Mouse (Mus musculus) intestine, embryonic 15.5 days (tissue): ENCODE measurements around the gene Pkd1l2. TPM values are rescaled to one million over a fixed set of nuclear protein-coding genes. Genes with fewer than 3 reads are reported as not detected.
A peak's percentile ranks its signal among the peaks of the same experiment; 100 is the strongest.

Experiments
- ATAC-seq: fragments of 200-750 bp; cut with Nextera tagmentation; 2 replicates; pipeline ENCODE4 v1.8.0; 2017; ENCODE audit warnings: moderate TSS enrichment, moderate library complexity
- H3K27ac ChIP-seq: fragments of 300-500 bp; sonication (generic); 2 replicates; pipeline ENCODE4 v1.5.1; 2015; ENCODE audit warnings: mild to moderate bottlenecking, inconsistent platforms
- H3K27me3 ChIP-seq: fragments of 300-500 bp; sonication (generic); replicated peaks from 2 replicates; pipeline ENCODE4 v1.6.1; 2015; ENCODE audit warnings: inconsistent platforms
- H3K36me3 ChIP-seq: fragments of 300-500 bp; sonication (generic); 2 replicates; pipeline ENCODE4 v1.6.1; 2015; ENCODE audit warnings: inconsistent platforms
- H3K4me1 ChIP-seq: fragments of 300-500 bp; sonication (generic); replicated peaks from 2 replicates; pipeline ENCODE4 v1.6.1; 2015; ENCODE audit warnings: inconsistent platforms
- H3K4me2 ChIP-seq: fragments of 300-500 bp; sonication (generic); replicated peaks from 2 replicates; pipeline ENCODE4 v1.6.1; 2015; ENCODE audit warnings: mild to moderate bottlenecking, inconsistent platforms
- H3K4me3 ChIP-seq: fragments of 300-500 bp; sonication (generic); replicated peaks from 2 replicates; pipeline ENCODE4 v1.5.1; 2015; ENCODE audit warnings: inconsistent platforms
- H3K9ac ChIP-seq: fragments of 300-500 bp; sonication (generic); 2 replicates; pipeline ENCODE4 v1.6.1; 2015; ENCODE audit warnings: inconsistent platforms
- H3K9me3 ChIP-seq: fragments of 300-500 bp; sonication (generic); 2 replicates; pipeline ENCODE4 v1.6.1; 2016; ENCODE audit warnings: inconsistent platforms
- WGBS: fragments of 180-500 bp; shearing (Covaris S2); methylation state at CpG from one replicate; pipeline ENCODE4 v1.1.7; 2015; 5-methylcytosine and 5-hydroxymethylcytosine counted together
- polyA plus RNA-seq: library from polyadenylated mRNA; unstranded; fragments of >200 nt; fragmentation: Nextera tagmentation; extraction: Ambion mirVana; gene quantifications from 2 replicates; pipeline ENCODE4 v1.2.1, GENCODE M21; 2015

Pkd1l2 gene
- polyA plus RNA-seq, 1 experiment from 2014 or later = not detected

- H3K27me3 ChIP-seq = no peaks in the 10 kb centered on the region
- H3K4me2 ChIP-seq = peak within 1 kb of the TSS; percentile 85
- peak within 1 kb of the TSS; percentile 45; the same call in 1 of the 2 replicates for H3K27ac ChIP-seq
- H3K9ac ChIP-seq = peak within 1 kb of the TSS; percentile 41; the same call in 1 of the 2 replicates
- no peaks in the 10 kb centered on the region for H3K9me3 ChIP-seq
- 0 out of 2 replicates have a peak, but pooled peaks cover 2% of the 10 kb centered on the region for H3K36me3 ChIP-seq
- peak; percentile 99 for ATAC-seq
- under 1% methylated on average over 46 of the region's 46 CpGs for WGBS
- H3K4me3 ChIP-seq = peak within 1 kb of the TSS; percentile 70
- peaks cover 3% of the 10 kb centered on the region; the same call in 1 of the 2 replicates for H3K4me1 ChIP-seq
Measured at GRCm38 (mm10) chr8:116978631-116979256, 103.5 kb downstream of the Pkd1l2 start, which contains the start of gene 1700030J22Rik. Gene 1700030J22Rik (minus strand): TSS chr8:116978959.

GRCm38 (mm10) chr8:116978052-116978451 lies 104.2 kb downstream of the Pkd1l2 start:
- H3K9me3 ChIP-seq = no peaks in the 10 kb centered on the region
- peak overlapping the region; percentile 70 for H3K4me3 ChIP-seq
- H3K4me1 ChIP-seq = peaks cover 3% of the 10 kb centered on the region; the same call in 1 of the 2 replicates
- 27% methylated on average over 8 of the region's 8 CpGs for WGBS
- no peaks in the 10 kb centered on the region for H3K27me3 ChIP-seq
- H3K27ac ChIP-seq = no peak overlapping the region
- H3K9ac ChIP-seq = peak overlapping the region; percentile 41; the same call in 1 of the 2 replicates
- no peaks in the 10 kb centered on the region for H3K36me3 ChIP-seq
- peak overlapping the region; percentile 85 for H3K4me2 ChIP-seq
- ATAC-seq = no peak

DNA sequence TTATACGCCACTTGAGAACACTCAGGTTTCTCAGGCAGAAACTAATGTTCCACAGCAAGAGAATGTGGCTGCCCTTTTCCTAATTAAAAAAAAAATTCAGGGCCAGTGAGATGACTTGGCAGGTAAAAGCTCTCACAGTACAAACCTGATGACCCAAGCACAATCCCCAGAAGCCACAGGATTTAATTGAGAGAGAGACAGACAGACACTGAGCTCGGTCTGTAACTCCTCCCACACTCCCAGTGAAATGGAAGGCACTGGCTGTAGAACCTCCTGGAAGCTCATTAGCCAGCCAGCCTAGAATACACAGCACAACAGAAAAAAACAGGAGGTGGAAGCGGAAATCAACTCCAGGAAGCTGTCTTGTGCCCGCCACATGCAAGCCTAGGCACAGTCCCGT lies 106.6 kb downstream of the Pkd1l2 start:
- no peaks in the 10 kb centered on the region for H3K27me3 ChIP-seq
- H3K9me3 ChIP-seq = no peaks in the 10 kb centered on the region
- H3K27ac ChIP-seq = no peak overlapping the region
- H3K4me3 ChIP-seq = no peak overlapping the region
- no peak overlapping the region for H3K9ac ChIP-seq
- H3K4me2 ChIP-seq = 0 out of 2 replicates have a peak overlapping the region, but pooled peaks have one; percentile 2
- no peaks in the 10 kb centered on the region for H3K36me3 ChIP-seq
- no peak for ATAC-seq
- peaks cover 3% of the 10 kb centered on the region; the same call in 1 of the 2 replicates for H3K4me1 ChIP-seq
- 43% methylated on average over 5 of the region's 5 CpGs for WGBS

GRCm38 (mm10) chr8:116975066-116975465 lies 107.2 kb downstream of the Pkd1l2 start:
- Histone ChIP-seq H3K36me3 (no peaks in the 10 kb centered on the region), H3K4me2 (0 out of 2 replicates have a peak overlapping the region, but pooled peaks have one; percentile 2), H3K4me3 (no peak overlapping the region), H3K9me3 (no peaks in the 10 kb centered on the region), H3K27ac (no peak overlapping the region), H3K9ac (no peak overlapping the region), H3K4me1 (peaks cover 3% of the 10 kb centered on the region; the same call in 1 of the 2 replicates), H3K27me3 (no peaks in the 10 kb centered on the region)
- no peak for ATAC-seq
- WGBS = 41% methylated on average over 5 of the region's 5 CpGs

- WGBS = 81% methylated on average over 6 of the region's 6 CpGs
- no peak overlapping the region for H3K9ac ChIP-seq
- no peak overlapping the region for H3K4me2 ChIP-seq
- H3K9me3 ChIP-seq = no peaks in the 10 kb centered on the region
- no peak overlapping the region for H3K27ac ChIP-seq
- H3K36me3 ChIP-seq = no peaks in the 10 kb centered on the region
- H3K27me3 ChIP-seq = no peaks in the 10 kb centered on the region
- no peak for ATAC-seq
- no peaks in the 10 kb centered on the region for H3K4me1 ChIP-seq
- no peak overlapping the region for H3K4me3 ChIP-seq
Measured at GRCm38 (mm10) chr8:116969531-116969930, 112.7 kb downstream of the Pkd1l2 start.

DNA sequence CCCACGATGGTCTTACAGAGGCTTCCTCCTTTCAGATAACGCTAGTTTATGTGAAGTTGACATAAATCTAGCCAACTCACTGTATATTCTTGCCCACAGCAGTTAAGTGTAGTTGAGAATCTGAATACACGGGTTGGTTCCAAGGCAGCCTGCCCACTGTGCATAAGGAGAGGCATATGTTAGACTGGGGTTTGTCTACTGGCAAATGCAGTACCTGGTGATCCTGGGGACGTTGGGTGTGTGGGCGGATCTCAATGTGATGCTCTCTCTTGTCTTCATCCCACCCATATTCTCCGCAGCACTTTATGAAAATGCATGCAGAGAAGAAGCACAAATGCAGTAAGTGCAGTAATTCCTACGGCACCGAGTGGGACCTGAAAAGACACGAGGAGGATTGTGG lies 127.8 kb downstream of the Pkd1l2 start:
- Histone ChIP-seq H3K4me3 (no peak overlapping the region), H3K9me3 (no peaks in the 10 kb centered on the region), H3K36me3 (peaks cover 14% of the 10 kb centered on the region; the same call in 1 of the 2 replicates), H3K27me3 (no peaks in the 10 kb centered on the region), H3K4me1 (peaks cover 4% of the 10 kb centered on the region; the same call in 1 of the 2 replicates), H3K4me2 (no peak overlapping the region), H3K9ac (no peak overlapping the region), H3K27ac (no peak overlapping the region)
- WGBS = 90% methylated on average over 9 of the region's 9 CpGs
- ATAC-seq = no peak

GRCm38 (mm10) chr8:116952428-116952827 lies 129.8 kb downstream of the Pkd1l2 start:
- H3K4me1 ChIP-seq = peaks cover 8% of the 10 kb centered on the region
- H3K4me3 ChIP-seq = no peak overlapping the region
- H3K27me3 ChIP-seq = no peaks in the 10 kb centered on the region
- peaks cover 11% of the 10 kb centered on the region; the same call in 1 of the 2 replicates for H3K36me3 ChIP-seq
- H3K9me3 ChIP-seq = no peaks in the 10 kb centered on the region
- WGBS = 86% methylated on average over 8 of the region's 8 CpGs
- no peak for ATAC-seq
- no peak overlapping the region for H3K9ac ChIP-seq
- no peak overlapping the region for H3K4me2 ChIP-seq
- H3K27ac ChIP-seq = no peak overlapping the region

- Histone ChIP-seq H3K27me3 (no peaks in the 10 kb centered on the region), H3K36me3 (peaks cover 11% of the 10 kb centered on the region; the same call in 1 of the 2 replicates), H3K4me1 (peaks cover 8% of the 10 kb centered on the region), H3K9me3 (no peaks in the 10 kb centered on the region), H3K4me3 (no peak overlapping the region), H3K9ac (no peak overlapping the region), H3K4me2 (no peak overlapping the region), H3K27ac (no peak overlapping the region)
- 84% methylated on average over 2 of the region's 2 CpGs for WGBS
- no peak for ATAC-seq
Measured at GRCm38 (mm10) chr8:116951778-116952177, 130.5 kb downstream of the Pkd1l2 start.

DNA sequence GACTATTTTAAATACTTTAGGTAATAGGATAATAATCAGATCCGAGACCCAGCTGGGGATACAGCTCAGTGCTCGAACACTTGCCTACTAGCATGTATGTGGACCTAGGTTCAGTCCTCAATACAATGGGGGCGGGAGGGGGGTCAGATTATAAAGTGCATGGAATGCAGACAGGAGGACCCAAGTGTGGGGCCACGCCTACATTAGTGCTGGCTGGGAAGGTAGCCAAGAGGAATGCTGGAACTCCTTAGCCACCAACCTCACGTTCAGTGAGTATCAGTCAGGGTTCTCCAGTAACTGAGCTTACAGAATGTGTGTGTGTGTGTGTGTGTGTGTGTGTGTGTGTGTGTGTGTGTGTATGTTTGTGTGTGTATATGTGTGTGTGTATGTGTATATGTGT lies 130.9 kb downstream of the Pkd1l2 start:
- Histone ChIP-seq H3K9me3 (no peaks in the 10 kb centered on the region), H3K27ac (no peak overlapping the region), H3K9ac (no peak overlapping the region), H3K4me1 (peaks cover 9% of the 10 kb centered on the region), H3K4me2 (no peak overlapping the region), H3K27me3 (no peaks in the 10 kb centered on the region), H3K36me3 (peaks cover 7% of the 10 kb centered on the region; the same call in 1 of the 2 replicates), H3K4me3 (no peak overlapping the region)
- 52% methylated on average over 5 of the region's 5 CpGs for WGBS
- ATAC-seq = peak; percentile 75

GRCm38 (mm10) chr8:116947589-116947988 lies 134.7 kb downstream of the Pkd1l2 start:
- Histone ChIP-seq H3K4me3 (no peak overlapping the region), H3K4me1 (peaks cover 17% of the 10 kb centered on the region), H3K4me2 (no peak overlapping the region), H3K27ac (no peak overlapping the region), H3K36me3 (no peaks in the 10 kb centered on the region), H3K9me3 (no peaks in the 10 kb centered on the region), H3K9ac (no peak overlapping the region), H3K27me3 (no peaks in the 10 kb centered on the region)
- WGBS = 71% methylated on average over 7 of the region's 7 CpGs
- ATAC-seq = no peak

DNA sequence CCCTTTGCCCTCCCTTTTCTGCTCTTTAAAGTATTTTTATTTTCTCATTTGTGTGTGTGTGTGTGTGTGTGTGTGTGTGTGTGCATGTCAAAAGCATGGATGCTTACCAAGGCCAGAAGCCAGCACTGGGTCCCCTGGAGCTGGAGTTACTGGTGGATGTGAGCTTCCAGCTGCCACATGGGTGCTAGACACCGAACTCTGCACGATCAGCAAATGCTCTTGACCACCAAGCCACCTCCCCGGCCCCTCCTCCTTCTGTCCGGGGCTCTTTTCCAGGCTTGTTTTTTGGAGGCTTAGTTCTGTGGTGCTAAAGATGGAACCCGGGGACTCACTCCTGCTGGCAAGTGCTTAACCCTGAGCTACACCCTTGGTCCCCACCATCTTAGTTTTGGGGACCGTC lies 135.4 kb downstream of the Pkd1l2 start:
- H3K36me3 ChIP-seq = no peaks in the 10 kb centered on the region
- 85% methylated on average over 6 of the region's 6 CpGs for WGBS
- peak overlapping the region; percentile 28; the same call in 1 of the 2 replicates for H3K4me2 ChIP-seq
- no peak for ATAC-seq
- no peak overlapping the region for H3K27ac ChIP-seq
- no peaks in the 10 kb centered on the region for H3K27me3 ChIP-seq
- no peak overlapping the region for H3K9ac ChIP-seq
- peaks cover 17% of the 10 kb centered on the region for H3K4me1 ChIP-seq
- H3K4me3 ChIP-seq = no peak overlapping the region
- H3K9me3 ChIP-seq = no peaks in the 10 kb centered on the region

- H3K9ac ChIP-seq = no peak overlapping the region
- H3K4me3 ChIP-seq = no peak overlapping the region
- no peaks in the 10 kb centered on the region for H3K9me3 ChIP-seq
- H3K4me2 ChIP-seq = peak overlapping the region; percentile 28
- peaks cover 16% of the 10 kb centered on the region for H3K4me1 ChIP-seq
- H3K27ac ChIP-seq = no peak overlapping the region
- no peak for ATAC-seq
- H3K36me3 ChIP-seq = no peaks in the 10 kb centered on the region
- 71% methylated on average over 21 of the region's 21 CpGs for WGBS
- no peaks in the 10 kb centered on the region for H3K27me3 ChIP-seq
Measured at GRCm38 (mm10) chr8:116946268-116946838, 135.9 kb downstream of the Pkd1l2 start.
